Mouse (Mus musculus): ENCODE measurements around the gene Taf6. TPM values are rescaled to one million over a fixed set of nuclear protein-coding genes. Genes with fewer than 3 reads are reported as not detected.

The Taf6 gene
- polyA plus RNA-seq, 1 experiment from 2014 or later: 71.3 TPM

MicroRNAs encoded within 50 kb of the gene (microRNA counts, 519-probe panel; counts per million panel counts)
- microRNA mmu-miR-106b (3,399 counts per million, percentile 86 among the panel's probes with 10 or more counts), microRNA mmu-miR-25 (4,110 counts per million, percentile 96 among the panel's probes with 10 or more counts), microRNA mmu-miR-93 (3,346 counts per million, percentile 85 among the panel's probes with 10 or more counts)

Small RNAs within 50 kb of the gene (microRNA-seq; reads per million reads assigned to microRNA genes)
- 5,824 reads per million, percentile 91 among the genes with 10 or more reads in this experiment for gene Mir106b
- gene Mir25: 556 reads per million, percentile 69 among the genes with 10 or more reads in this experiment
- 10,271 reads per million, percentile 95 among the genes with 10 or more reads in this experiment for gene Mir93

Other genes starting within 250 kb of the Taf6 start
- 0.62 and 0.94 TPM in 2 replicates for gene Gjc3, start 224.4 kb downstream of the Taf6 start, polyA plus RNA-seq (2015; fragmentation: Nextera tagmentation; extraction: Ambion mirVana)
- gene Azgp1, start 205.9 kb downstream of the Taf6 start, polyA plus RNA-seq (2015; fragmentation: Nextera tagmentation; extraction: Ambion mirVana): 0.43 and 0.46 TPM in 2 replicates
- not detected in 2 replicates for gene Smok3a, start 166.2 kb downstream of the Taf6 start, polyA plus RNA-seq (2015; fragmentation: Nextera tagmentation; extraction: Ambion mirVana)
- not detected in 2 replicates for gene Smok3b, start 166.0 kb downstream of the Taf6 start, polyA plus RNA-seq (2015; fragmentation: Nextera tagmentation; extraction: Ambion mirVana)
- not detected in 2 replicates for gene Smok3c, start 134.3 kb downstream of the Taf6 start, polyA plus RNA-seq (2015; fragmentation: Nextera tagmentation; extraction: Ambion mirVana)
- 13.6 and 14.8 TPM in 2 replicates for gene Zkscan1, start 102.4 kb downstream of the Taf6 start, polyA plus RNA-seq (2015; fragmentation: Nextera tagmentation; extraction: Ambion mirVana)
- 46.2 and 48.7 TPM in 2 replicates for gene Zscan21, start 70.5 kb downstream of the Taf6 start, polyA plus RNA-seq (2015; fragmentation: Nextera tagmentation; extraction: Ambion mirVana)
- gene Zfp113, start 31.7 kb downstream of the Taf6 start, polyA plus RNA-seq (2015; fragmentation: Nextera tagmentation; extraction: Ambion mirVana): 17.5 and 18.1 TPM in 2 replicates
- gene Cops6, start 26.4 kb downstream of the Taf6 start, polyA plus RNA-seq (2015; fragmentation: Nextera tagmentation; extraction: Ambion mirVana): 270 and 287 TPM in 2 replicates
- 23.4 and 23.9 TPM in 2 replicates for gene Ap4m1, start 15.4 kb downstream of the Taf6 start, polyA plus RNA-seq (2015; fragmentation: Nextera tagmentation; extraction: Ambion mirVana)
- gene Mcm7, start 15.0 kb downstream of the Taf6 start, polyA plus RNA-seq (2015; fragmentation: Nextera tagmentation; extraction: Ambion mirVana): 150 and 155 TPM in 2 replicates
- gene Cnpy4, start within 50 bp of the Taf6 start, polyA plus RNA-seq (2015; fragmentation: Nextera tagmentation; extraction: Ambion mirVana): 44.4 and 48.0 TPM in 2 replicates
- gene Mblac1, start 6.9 kb upstream of the Taf6 start, polyA plus RNA-seq (2015; fragmentation: Nextera tagmentation; extraction: Ambion mirVana): 8.1 and 9.4 TPM in 2 replicates
- not detected in 2 replicates for gene Nxpe5, start 38.4 kb upstream of the Taf6 start, polyA plus RNA-seq (2015; fragmentation: Nextera tagmentation; extraction: Ambion mirVana)
- gene Lamtor4, start 68.0 kb upstream of the Taf6 start, polyA plus RNA-seq (2015; fragmentation: Nextera tagmentation; extraction: Ambion mirVana): 71.9 and 74.1 TPM in 2 replicates
- 5.5 and 6.1 TPM in 2 replicates for gene BC037034, start 76.6 kb upstream of the Taf6 start, polyA plus RNA-seq (2015; fragmentation: Nextera tagmentation; extraction: Ambion mirVana)
- 1.9 and 2.0 TPM in 2 replicates for gene Gal3st4, start 85.4 kb upstream of the Taf6 start, polyA plus RNA-seq (2015; fragmentation: Nextera tagmentation; extraction: Ambion mirVana)
- gene Gm43720, start 92.5 kb upstream of the Taf6 start, polyA plus RNA-seq (2015; fragmentation: Nextera tagmentation; extraction: Ambion mirVana): 0.13 and 0.17 TPM in 2 replicates
- 14.3 and 19.8 TPM in 2 replicates for gene Gpc2, start 92.6 kb upstream of the Taf6 start, polyA plus RNA-seq (2015; fragmentation: Nextera tagmentation; extraction: Ambion mirVana)
- 3.2 and 3.7 TPM in 2 replicates for gene Stag3, start 92.8 kb upstream of the Taf6 start, polyA plus RNA-seq (2015; fragmentation: Nextera tagmentation; extraction: Ambion mirVana)
- gene Pvrig, start 154.5 kb upstream of the Taf6 start, polyA plus RNA-seq (2015; fragmentation: Nextera tagmentation; extraction: Ambion mirVana): 0.36 and 0.44 TPM in 2 replicates

Data from stomach, embryonic 15.5 days (tissue).